Mouse (Mus musculus) liver, embryonic 11.5 days (tissue): ENCODE data around the gene Galnt18. TPM values are rescaled to one million over a fixed set of nuclear protein-coding genes. Genes with fewer than 3 reads are reported as not detected.

Experiments
- ATAC-seq: fragments of 200-750 bp; cut with Nextera tagmentation; replicated peaks from 2 replicates; pipeline ENCODE4 v1.8.0; 2017; ENCODE audit warnings: moderate number of reproducible peaks, mild to moderate bottlenecking, moderate TSS enrichment, moderate library complexity; ENCODE audit not compliant: low FRiP score
- DNase-seq: peaks from one replicate; pipeline ENCODE4 v3.0.0-alpha.2; 2017; ENCODE audit warnings: low spot score
- H3K27ac ChIP-seq: fragments of 300-500 bp; sonication (generic); 2 replicates; pipeline ENCODE4 v1.5.1; 2014; ENCODE audit warnings: mild to moderate bottlenecking, low read depth, low read length, control low read depth
- H3K27me3 ChIP-seq: fragments of 300-500 bp; sonication (generic); replicated peaks from 2 replicates; pipeline ENCODE4 v1.6.1; 2014; ENCODE audit warnings: low read length, mixed read lengths; ENCODE audit not compliant: control insufficient read depth, insufficient read depth
- H3K36me3 ChIP-seq: fragments of 300-500 bp; sonication (generic); 2 replicates; pipeline ENCODE4 v1.6.1; 2014; ENCODE audit warnings: mild to moderate bottlenecking, low read length, moderate library complexity, mixed read lengths; ENCODE audit not compliant: control insufficient read depth, insufficient read depth
- H3K4me1 ChIP-seq: fragments of 300-500 bp; sonication (generic); replicated peaks from 2 replicates; pipeline ENCODE4 v1.6.1; 2014; ENCODE audit warnings: low read length, mixed read lengths; ENCODE audit not compliant: control insufficient read depth, insufficient read depth
- H3K4me2 ChIP-seq: fragments of 300-500 bp; sonication (generic); 2 replicates; pipeline ENCODE4 v1.6.1; 2014; ENCODE audit warnings: mild to moderate bottlenecking, control low read depth, moderate library complexity
- H3K4me3 ChIP-seq: fragments of 300-500 bp; sonication (generic); 2 replicates; pipeline ENCODE4 v1.5.1; 2014; ENCODE audit warnings: low read depth, low read length, control low read depth
- H3K9ac ChIP-seq: fragments of 300-500 bp; sonication (generic); 2 replicates; pipeline ENCODE4 v1.6.1; 2014; ENCODE audit warnings: low read depth, low read length, control low read depth
- H3K9me3 ChIP-seq: fragments of 300-500 bp; sonication (generic); 2 replicates; pipeline ENCODE4 v1.6.1; 2016; ENCODE audit warnings: low read length, inconsistent platforms, mixed read lengths; ENCODE audit not compliant: control insufficient read depth
- WGBS: fragments of 180-500 bp; shearing (Covaris S2); extraction: QIAGEN DNeasy Blood & Tissue Kit; methylation state at CpG from one replicate; pipeline ENCODE4 v1.1.7; 2014; 5-methylcytosine and 5-hydroxymethylcytosine counted together
- polyA plus RNA-seq: library from polyadenylated mRNA; unstranded; fragments of >200 nt; fragmentation: Nextera tagmentation; extraction: Ambion mirVana; gene quantifications from 2 replicates; pipeline ENCODE4 v1.2.1, GENCODE M21; 2014

The Galnt18 gene
- polyA plus RNA-seq, 1 experiment from 2014 or later: 3.1 TPM

- no peak overlapping the region for H3K9ac ChIP-seq
- no peak for ATAC-seq
- H3K4me1 ChIP-seq: no peaks in the 10 kb centered on the region
- H3K27me3 ChIP-seq: no peaks in the 10 kb centered on the region
- H3K36me3 ChIP-seq: no peaks in the 10 kb centered on the region
- H3K9me3 ChIP-seq: no peaks in the 10 kb centered on the region
- no peak overlapping the region for H3K27ac ChIP-seq
- H3K4me3 ChIP-seq: no peak overlapping the region
- no peak overlapping the region for H3K4me2 ChIP-seq
- 63% methylated on average over 3 of the region's 3 CpGs for WGBS
- DNase-seq: no peak
Measured at GRCm38 (mm10) chr7:111466121-111466520, 313.7 kb downstream of the Galnt18 start.

- ATAC-seq (no peak), DNase-seq (no peak)
- WGBS: 79% methylated on average over 4 of the region's 4 CpGs
- Histone ChIP-seq H3K36me3 (no peaks in the 10 kb centered on the region), H3K4me1 (no peaks in the 10 kb centered on the region), H3K9me3 (no peaks in the 10 kb centered on the region), H3K9ac (no peak overlapping the region), H3K27ac (no peak overlapping the region), H3K27me3 (no peaks in the 10 kb centered on the region), H3K4me3 (no peak overlapping the region), H3K4me2 (no peak overlapping the region)
Measured at GRCm38 (mm10) chr7:111459716-111460115, 320.1 kb downstream of the Galnt18 start.

GRCm38 (mm10) chr7:111456007-111456406 lies 323.8 kb downstream of the Galnt18 start:
- ATAC-seq: no peak
- Histone ChIP-seq H3K27ac (no peak overlapping the region), H3K36me3 (no peaks in the 10 kb centered on the region), H3K27me3 (no peaks in the 10 kb centered on the region), H3K9ac (no peak overlapping the region), H3K4me2 (no peak overlapping the region), H3K9me3 (no peaks in the 10 kb centered on the region), H3K4me3 (no peak overlapping the region), H3K4me1 (no peaks in the 10 kb centered on the region)
- WGBS: 79% methylated on average over 3 of the region's 3 CpGs
- no peak for DNase-seq

GRCm38 (mm10) chr7:111455541-111455940 lies 324.2 kb downstream of the Galnt18 start:
- WGBS: 79% methylated on average over 4 of the region's 4 CpGs
- Histone ChIP-seq H3K9ac (no peak overlapping the region), H3K4me3 (no peak overlapping the region), H3K27me3 (no peaks in the 10 kb centered on the region), H3K36me3 (no peaks in the 10 kb centered on the region), H3K27ac (no peak overlapping the region), H3K9me3 (no peaks in the 10 kb centered on the region), H3K4me1 (no peaks in the 10 kb centered on the region), H3K4me2 (no peak overlapping the region)
- ATAC-seq (no peak), DNase-seq (no peak)

GRCm38 (mm10) chr7:111452000-111452399 lies 327.8 kb downstream of the Galnt18 start:
- Histone ChIP-seq H3K4me3 (no peak overlapping the region), H3K4me2 (no peak overlapping the region), H3K9ac (no peak overlapping the region), H3K4me1 (no peaks in the 10 kb centered on the region), H3K27me3 (no peaks in the 10 kb centered on the region), H3K27ac (no peak overlapping the region), H3K9me3 (no peaks in the 10 kb centered on the region), H3K36me3 (no peaks in the 10 kb centered on the region)
- ATAC-seq (no peak), DNase-seq (no peak)
- 68% methylated on average over 1 of the region's 1 CpGs for WGBS

- Histone ChIP-seq H3K4me3 (no peak overlapping the region), H3K27ac (no peak overlapping the region), H3K4me2 (no peak overlapping the region), H3K4me1 (no peaks in the 10 kb centered on the region), H3K9me3 (no peaks in the 10 kb centered on the region), H3K9ac (no peak overlapping the region), H3K27me3 (no peaks in the 10 kb centered on the region), H3K36me3 (no peaks in the 10 kb centered on the region)
- ATAC-seq (no peak), DNase-seq (no peak)
- WGBS: 54% methylated on average over 6 of the region's 6 CpGs
Measured at GRCm38 (mm10) chr7:111450286-111451095, 329.3 kb downstream of the Galnt18 start.

- no peak overlapping the region for H3K9ac ChIP-seq
- H3K36me3 ChIP-seq: no peaks in the 10 kb centered on the region
- H3K4me2 ChIP-seq: no peak overlapping the region
- no peak for ATAC-seq
- H3K27me3 ChIP-seq: no peaks in the 10 kb centered on the region
- no peak for DNase-seq
- H3K4me1 ChIP-seq: no peaks in the 10 kb centered on the region
- no peak overlapping the region for H3K4me3 ChIP-seq
- H3K27ac ChIP-seq: no peak overlapping the region
- no peaks in the 10 kb centered on the region for H3K9me3 ChIP-seq
- WGBS: 44% methylated on average over 2 of the region's 2 CpGs
Measured at GRCm38 (mm10) chr7:111433173-111433572, 346.6 kb downstream of the Galnt18 start.

GRCm38 (mm10) chr7:111427392-111427791 lies 352.4 kb downstream of the Galnt18 start:
- no peak overlapping the region for H3K9ac ChIP-seq
- H3K4me2 ChIP-seq: no peak overlapping the region
- ATAC-seq (no peak), DNase-seq (no peak)
- no peaks in the 10 kb centered on the region for H3K36me3 ChIP-seq
- 78% methylated on average over 1 of the region's 1 CpGs for WGBS
- no peaks in the 10 kb centered on the region for H3K9me3 ChIP-seq
- H3K4me1 ChIP-seq: no peaks in the 10 kb centered on the region
- H3K4me3 ChIP-seq: no peak overlapping the region
- no peaks in the 10 kb centered on the region for H3K27me3 ChIP-seq
- H3K27ac ChIP-seq: no peak overlapping the region
